Comparison of ENCODE assay signal across 27 mouse cellular contexts in the genomic region with DNA sequence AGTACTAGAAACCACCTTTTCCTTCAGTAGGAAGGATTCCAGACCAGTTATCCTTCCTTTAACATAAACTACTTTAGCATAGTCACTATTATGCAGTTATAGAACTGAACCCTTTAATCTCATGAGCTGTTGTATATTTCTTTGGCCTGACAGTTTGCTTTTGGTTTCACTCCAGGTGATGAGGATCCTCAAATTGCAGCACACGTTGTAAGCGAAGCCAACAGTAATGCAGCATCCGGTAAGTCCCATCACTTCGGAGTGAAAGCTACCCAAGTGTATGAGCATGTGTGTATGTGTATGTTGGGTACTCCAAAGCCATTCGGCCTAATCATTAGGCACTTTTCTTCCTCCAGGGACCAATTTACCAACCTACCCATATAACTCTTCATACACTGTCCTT. TPM values are rescaled to one million over a fixed set of nuclear protein-coding genes. Genes with fewer than 3 reads are reported as not detected.
"Had no signal": no experiment of that assay in that cellular context is flagged by ENCODE, and none has a peak within 500 bp of the region (broad histone marks: within the 10 kb centered on the region; RNA-seq: fewer than 3 reads in every experiment).

No protein-coding gene starts in this region.

- H3K4me2 ChIP-seq: kidney, embryonic 15.5 days; lung, embryonic 14.5 days; midbrain, embryonic 13.5 days; neural tube, embryonic 12.5 days; neural tube, embryonic 15.5 days; stomach, embryonic 15.5 days had no signal

- H3K27me3 ChIP-seq: kidney, embryonic 15.5 days; midbrain, embryonic 13.5 days; neural tube, embryonic 12.5 days; neural tube, embryonic 15.5 days; stomach, embryonic 15.5 days had no signal

- H3K4me1 ChIP-seq: kidney, embryonic 15.5 days; midbrain, embryonic 10.5 days; midbrain, embryonic 13.5 days; neural tube, embryonic 12.5 days; neural tube, embryonic 15.5 days; stomach, embryonic 15.5 days had no signal

- H3K9ac ChIP-seq: kidney, embryonic 15.5 days; liver, embryonic 14.5 days; liver, postnatal 0 days; lung, embryonic 14.5 days; midbrain, embryonic 13.5 days; neural tube, embryonic 12.5 days; neural tube, embryonic 15.5 days; stomach, embryonic 15.5 days had no signal

- DNase-seq: kidney, adult 2 months; kidney, postnatal 10 days; kidney, postnatal 36 days; liver, postnatal 0 days; lung, embryonic 14.5 days; right cerebral cortex, adult 18-20 months; right cerebral cortex, postnatal 14 days; right cerebral cortex, postnatal 4 days; thymus, postnatal 25 days had no signal

- H3K9me3 ChIP-seq: kidney, embryonic 15.5 days; midbrain, embryonic 10.5 days; midbrain, embryonic 13.5 days; neural tube, embryonic 12.5 days; neural tube, embryonic 15.5 days; stomach, embryonic 15.5 days had no signal

- H3K27ac ChIP-seq: kidney, embryonic 15.5 days; liver, embryonic 14.5 days; macrophage; midbrain, embryonic 10.5 days; midbrain, embryonic 13.5 days; neural tube, embryonic 12.5 days; neural tube, embryonic 15.5 days; stomach, embryonic 15.5 days had no signal

- H3K36me3 ChIP-seq: kidney, embryonic 15.5 days; midbrain, embryonic 10.5 days; midbrain, embryonic 13.5 days; neural tube, embryonic 12.5 days; neural tube, embryonic 15.5 days; stomach, embryonic 15.5 days had no signal

- H3K4me3 ChIP-seq: kidney, embryonic 15.5 days; midbrain, embryonic 10.5 days; midbrain, embryonic 13.5 days; neural tube, embryonic 12.5 days; neural tube, embryonic 15.5 days; stomach, embryonic 15.5 days had no signal

- ATAC-seq: intestine, postnatal 0 days; liver, postnatal 0 days; lung, postnatal 0 days; midbrain, embryonic 13.5 days; midbrain, embryonic 16.5 days had no signal

RNA-seq across cellular contexts. Expression of a gene that starts 7.6 kb away (rescaled TPM):
- total RNA-seq: layer of hippocampus, postnatal 14 days; left cerebral cortex, adult 18-20 months; left cerebral cortex, postnatal 10 days; left cerebral cortex, postnatal 36 days had no signal
- polyA plus RNA-seq: intestine, postnatal 0 days; kidney, embryonic 15.5 days; limb, embryonic 11.5 days; limb, embryonic 14.5 days; liver, adult 2 months; liver, embryonic 14.5 days; liver, postnatal 0 days; lung, embryonic 14.5 days; lung, postnatal 0 days; macrophage; midbrain, embryonic 10.5 days; midbrain, embryonic 13.5 days; midbrain, embryonic 16.5 days; neural tube, embryonic 12.5 days; neural tube, embryonic 15.5 days; stomach, embryonic 15.5 days had no signal
